Mouse (Mus musculus): Measurements from ENCODE around the gene Ppp1cc.
"Not testable (repeated sequence)": the region's sequence is repeated elsewhere in the genome, so short reads cannot be mapped to it uniquely, and the experiment has no call there.

Ppp1cc gene

DNA sequence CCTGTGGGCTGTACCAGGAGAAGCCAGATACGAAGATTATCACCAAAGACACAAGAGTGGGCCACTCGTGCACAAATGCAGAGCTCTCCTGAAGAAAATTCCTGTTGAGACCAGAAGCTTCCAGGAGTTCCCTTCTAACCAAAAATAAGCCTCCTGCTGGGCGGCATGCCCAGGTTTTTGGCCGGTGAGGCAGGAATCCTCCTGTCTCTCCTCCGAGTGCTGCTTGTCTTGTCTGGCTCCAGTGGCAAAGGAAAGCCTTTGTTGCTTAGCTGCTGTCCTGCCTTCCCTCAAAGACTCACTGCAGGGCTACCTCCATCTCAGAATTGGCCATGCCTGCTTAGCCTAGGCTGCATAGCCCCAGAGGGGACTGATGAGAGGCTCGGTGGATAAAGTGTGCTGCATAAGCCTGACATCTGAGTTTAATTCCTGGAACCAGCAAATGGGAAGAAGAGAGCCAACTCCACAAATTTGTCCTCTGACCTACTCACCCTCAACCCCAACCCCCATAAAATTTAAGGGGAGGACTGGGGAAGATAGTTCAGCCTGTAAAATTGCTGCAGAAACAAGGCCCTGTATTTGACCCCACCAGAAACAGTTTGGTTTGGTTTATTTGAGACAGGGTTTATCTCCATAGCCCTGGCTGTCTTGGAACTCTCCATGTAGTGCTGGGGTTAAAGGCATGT lies 7.3 kb downstream of the Ppp1cc start:
- peak in 1 of 2 experiments; percentile 68 for DNase-seq (ENCODE audit: low spot score in 2 of 2)

DNA sequence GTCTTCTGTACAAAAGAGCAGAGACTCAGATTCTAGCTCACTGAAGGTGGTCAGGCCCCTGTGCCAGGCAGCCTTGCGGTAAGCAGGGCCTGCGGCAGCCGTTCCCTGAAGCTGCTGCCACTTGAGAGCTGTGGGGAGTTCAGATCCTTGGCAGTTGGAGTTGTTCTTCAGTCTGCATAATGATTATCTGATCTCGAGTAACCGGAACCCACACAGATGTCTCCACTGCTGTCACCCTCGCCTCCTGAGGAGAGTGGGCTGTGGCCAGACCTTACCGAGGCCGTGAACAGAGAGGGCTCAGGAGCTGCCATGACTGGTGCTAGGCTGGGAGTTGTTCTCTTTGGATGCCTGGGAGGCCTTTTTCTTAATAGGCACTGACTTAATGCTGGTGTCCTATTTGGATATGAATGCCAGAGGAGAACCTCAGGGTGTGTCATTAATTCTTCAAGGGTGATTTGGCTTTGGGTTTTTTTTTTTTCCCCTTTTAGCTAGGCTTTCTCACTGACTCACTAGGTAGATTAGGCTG lies 8.6 kb downstream of the Ppp1cc start:
- no peak for DNase-seq (ENCODE audit: low spot score in 2 of 2)

DNA sequence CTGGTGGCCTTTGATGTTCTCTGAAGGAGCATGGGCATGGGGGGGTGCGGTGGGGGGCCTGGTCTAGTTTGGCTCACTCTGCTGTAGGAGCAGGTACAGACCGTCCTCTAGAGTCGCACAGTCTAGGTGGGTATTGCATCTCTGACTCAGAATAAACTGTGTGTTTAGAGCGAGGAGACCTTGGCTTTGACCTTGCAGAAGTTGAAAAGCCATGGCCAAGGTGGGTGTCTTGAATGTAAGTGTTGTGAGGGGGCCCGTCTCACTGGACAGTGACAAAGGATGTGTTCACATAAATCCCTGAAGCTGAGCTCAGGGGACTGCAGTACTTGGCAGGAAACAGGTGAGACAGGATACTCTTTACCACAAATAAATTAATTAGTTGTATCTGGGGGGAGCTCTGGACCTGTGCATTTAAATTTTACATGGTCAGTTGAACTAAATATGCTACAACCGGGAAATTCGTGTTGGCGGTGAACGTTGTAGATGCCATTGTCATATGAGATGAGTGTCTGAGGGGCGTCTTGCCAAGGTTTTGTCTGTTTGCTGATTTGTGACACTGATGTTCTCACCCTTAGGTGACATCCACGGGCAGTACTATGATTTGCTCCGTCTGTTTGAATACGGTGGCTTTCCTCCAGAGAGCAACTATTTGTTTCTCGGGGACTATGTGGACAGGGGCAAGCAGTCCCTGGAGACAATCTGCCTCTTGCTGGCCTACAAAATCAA lies 10.4 kb downstream of the Ppp1cc start:
- no peak for DNase-seq (ENCODE audit: low spot score in 2 of 2)

DNA sequence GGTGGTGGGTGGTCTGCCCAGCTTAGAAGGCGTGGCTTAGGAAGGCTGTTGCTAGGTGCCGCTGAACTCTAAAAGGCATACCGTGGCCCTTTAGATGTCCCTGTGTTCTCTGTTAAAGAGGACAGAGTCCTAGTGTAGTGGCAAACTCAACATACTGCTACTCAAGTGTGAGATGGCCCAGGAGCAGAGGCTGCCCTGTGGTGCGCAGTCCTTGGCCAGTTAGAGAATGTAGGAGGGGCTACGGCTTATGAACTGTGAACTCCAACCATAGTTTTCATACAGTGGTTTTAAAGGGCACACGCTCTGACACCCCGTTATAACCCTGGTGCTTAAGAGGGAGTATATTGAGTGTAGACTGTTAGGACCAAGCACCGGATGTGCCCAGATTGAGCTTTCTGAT lies 13.0 kb downstream of the Ppp1cc start:
- no peak for DNase-seq (ENCODE audit: low spot score in 2 of 2)

DNA sequence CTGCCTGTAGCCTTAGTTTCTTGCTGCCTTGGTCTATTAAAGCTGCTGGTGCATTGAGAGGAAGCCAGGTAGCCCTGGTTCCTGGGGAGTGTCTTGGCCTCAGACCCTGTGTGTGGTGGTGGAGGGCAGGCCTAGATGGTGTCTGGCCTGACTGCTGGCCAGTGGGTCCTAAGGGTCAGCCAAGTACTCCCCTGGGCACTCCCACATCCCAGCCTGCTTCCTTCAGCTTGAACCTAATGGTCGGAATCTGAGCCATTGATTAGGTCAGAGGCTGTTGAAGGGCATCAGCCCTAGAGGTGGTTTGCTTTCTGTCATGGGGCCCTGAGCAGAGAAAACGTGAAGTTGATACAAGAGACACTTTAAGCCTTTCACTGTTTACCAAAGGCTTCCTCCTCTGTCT lies 17.3 kb downstream of the Ppp1cc start:
- no peak for DNase-seq (ENCODE audit: low spot score in 2 of 2)

DNA sequence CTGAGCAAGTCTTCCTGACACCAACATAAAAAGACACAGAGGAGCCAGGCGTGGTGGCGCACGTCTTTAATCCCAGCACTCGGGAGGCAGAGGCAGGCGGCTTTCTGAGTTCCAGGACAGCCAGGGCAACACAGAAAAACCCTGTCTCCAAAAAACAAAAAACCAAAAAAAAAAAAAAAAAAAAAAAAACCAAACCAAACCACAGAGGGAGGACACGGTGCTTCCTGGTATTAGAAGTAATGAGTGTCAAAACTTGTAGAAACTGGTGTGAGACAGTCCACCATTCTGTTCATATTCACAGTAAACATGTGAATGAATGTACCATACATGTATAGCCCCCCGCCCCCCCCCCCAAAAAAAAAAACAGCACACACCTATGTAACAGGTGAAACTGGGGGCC lies 17.9 kb downstream of the Ppp1cc start:
- no peak for DNase-seq (ENCODE audit: low spot score in 2 of 2)

DNA sequence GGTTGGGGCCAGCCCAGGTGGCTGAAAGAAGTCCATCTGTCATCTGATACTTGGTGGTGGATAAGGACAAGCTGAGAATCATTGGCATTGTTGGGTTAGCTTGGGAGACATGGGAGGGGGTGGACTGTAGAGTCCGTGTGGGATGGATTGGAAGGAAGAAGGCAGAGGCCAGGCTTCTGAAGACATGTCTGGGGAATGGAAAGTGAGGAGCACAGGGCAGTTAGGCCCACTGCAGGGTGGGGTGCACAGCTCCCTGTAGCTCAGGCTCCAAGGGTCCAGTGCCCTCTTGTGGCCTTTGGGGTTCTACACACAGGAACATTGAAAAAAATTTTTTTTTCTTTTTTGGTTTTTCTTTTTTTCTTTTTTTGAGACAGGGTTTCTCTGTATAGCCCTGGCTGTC lies 18.3 kb downstream of the Ppp1cc start:
- peak in 1 of 2 experiments; percentile 61 for DNase-seq (ENCODE audit: low spot score in 2 of 2)

DNA sequence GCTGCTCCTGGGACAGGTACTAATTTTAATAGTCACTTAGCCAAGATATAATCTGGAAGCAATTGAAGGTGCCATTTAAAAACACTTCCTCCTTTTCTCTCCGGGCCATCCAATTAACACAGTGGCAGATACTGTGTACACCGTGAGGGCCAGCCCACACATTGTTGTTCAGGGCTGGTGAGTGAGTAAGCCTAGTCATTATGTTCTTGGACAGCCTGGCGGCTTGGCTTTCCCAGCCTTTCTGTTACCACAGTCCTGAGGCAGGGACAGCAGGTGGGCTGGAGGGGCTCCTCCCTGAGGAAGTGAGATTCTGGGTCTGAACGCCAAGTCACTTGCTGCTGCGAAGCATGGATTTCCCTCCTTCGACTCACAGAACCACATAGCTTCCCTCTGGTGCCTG lies 21.6 kb downstream of the Ppp1cc start:
- no peak for DNase-seq (ENCODE audit: low spot score in 2 of 2)

DNA sequence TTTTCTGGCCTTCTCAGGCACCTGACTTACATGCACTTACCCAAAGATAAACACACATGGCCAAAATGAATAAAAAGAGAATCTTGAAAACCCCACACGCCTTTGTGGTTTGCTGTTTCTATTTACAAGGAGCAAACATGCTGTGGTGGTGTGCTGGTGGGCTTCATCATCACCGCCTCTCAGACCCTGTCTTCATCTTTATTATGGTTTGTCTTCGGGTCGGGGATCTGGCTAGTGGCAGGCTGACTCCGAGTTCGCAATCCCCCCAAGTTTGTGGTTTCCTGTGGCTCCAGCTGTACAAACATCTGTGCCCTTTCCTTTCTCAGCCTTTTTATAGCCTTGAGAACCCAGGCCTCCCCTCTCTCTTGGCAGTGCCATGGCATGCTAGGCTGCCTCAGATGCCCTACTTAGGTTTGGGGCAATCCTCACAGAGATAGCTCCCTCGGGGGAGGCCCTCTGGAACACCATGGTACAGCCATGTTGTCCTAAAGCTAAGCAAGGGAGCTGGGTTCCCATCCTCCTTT lies 26.3 kb downstream of the Ppp1cc start:
- DNase-seq (ENCODE audit: low spot score in 2 of 2), result no peak

DNA sequence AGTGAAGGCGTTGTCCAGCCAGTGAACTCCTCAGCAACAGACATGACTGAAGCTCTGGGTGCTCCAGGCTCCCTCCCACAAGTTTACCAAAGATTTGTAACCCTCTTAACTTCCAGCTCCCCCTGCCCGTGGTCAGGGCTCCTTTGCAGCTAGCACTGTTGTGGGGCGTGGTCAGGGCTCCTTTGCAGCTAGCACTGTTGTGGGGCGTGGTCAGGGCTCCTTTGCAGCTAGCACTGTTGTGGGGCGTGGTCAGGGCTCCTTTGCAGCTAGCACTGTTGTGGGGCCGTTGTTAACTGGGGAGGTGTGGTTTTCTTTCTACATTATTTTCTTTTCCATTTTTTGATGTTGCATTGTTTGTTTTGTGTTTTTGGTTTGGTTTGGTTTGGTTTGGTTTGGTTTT lies 26.8 kb downstream of the Ppp1cc start:
- not testable (repeated sequence) for DNase-seq (ENCODE audit: low spot score in 2 of 2)

DNA sequence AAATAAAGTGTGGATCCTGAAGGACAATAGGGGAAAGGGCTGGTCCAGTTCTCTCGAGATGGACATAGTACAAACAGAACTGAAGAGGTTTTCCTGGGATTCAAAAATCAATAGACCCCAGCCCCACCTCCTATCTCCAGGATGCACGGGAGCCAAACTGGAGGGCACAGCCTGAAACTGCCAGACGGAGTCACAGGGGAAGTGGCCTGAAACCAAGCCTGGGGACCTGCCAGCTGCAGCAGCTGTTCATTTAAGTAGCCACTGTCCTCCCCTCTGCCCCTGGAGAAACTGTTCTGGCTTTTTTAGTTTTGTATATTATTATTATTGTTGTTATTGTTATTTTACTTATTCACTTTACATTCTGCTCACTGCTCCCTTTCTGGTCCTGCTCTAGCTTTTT lies 31.0 kb downstream of the Ppp1cc start:
- no peak for DNase-seq (ENCODE audit: low spot score in 2 of 2)

DNA sequence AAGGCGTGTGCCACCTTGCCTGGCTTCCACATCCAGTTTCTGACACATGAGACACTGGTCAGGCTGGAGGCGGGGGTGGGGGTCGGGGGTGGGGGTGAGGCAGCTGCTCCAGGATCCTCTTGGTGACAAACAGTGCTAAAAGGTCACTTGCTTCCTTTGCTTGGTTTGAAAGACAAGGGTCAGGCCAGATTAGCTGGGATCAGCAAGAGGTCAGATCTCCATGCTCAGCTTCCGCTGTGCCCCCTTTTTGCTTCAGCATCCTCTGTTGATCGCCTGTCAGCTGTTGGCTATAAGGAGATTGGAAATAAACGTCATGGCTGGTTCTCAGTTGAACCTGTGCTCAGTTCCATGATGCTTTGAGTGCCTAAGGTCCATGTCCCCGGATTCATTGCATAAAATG lies 32.4 kb downstream of the Ppp1cc start:
- DNase-seq (ENCODE audit: low spot score in 2 of 2), result no peak

DNA sequence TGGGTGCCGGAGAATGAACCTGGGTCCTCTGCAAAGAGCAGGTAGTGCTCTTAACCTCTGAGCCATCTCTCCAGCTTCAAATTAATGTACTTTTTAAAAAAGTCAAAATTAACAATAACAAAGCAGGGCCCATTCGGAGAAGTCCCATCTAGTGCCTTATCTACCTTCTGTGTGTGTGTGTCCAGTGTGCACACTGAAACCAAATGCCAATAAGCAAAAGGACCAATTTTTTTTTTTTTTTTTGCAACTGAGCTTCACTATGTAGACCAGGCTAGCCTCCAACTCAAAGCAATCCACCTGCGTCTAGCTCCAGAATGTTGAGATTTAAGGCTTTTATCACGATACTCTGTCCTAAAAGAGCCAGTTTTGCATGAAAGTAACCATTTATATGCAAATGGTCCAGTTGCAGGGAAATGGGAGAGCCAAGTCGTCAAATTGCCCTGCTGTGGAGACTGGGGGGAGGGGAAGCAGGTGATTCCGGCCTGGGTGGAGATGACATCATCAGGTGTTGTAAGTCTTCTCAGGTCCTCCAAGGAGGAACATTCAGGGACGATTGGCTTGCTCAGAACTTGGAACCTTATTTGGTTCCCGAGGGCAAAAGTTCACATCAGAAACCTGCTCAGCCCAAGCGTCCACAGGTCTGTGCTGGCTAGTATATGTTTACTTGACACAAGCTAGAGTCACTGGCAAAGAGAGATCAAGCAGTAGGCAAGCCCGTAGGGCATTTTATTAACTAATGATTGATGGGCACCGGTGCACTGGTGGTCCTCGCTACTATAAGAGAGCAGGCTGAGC lies 33.4 kb downstream of the Ppp1cc start:
- DNase-seq (ENCODE audit: low spot score in 2 of 2), result no peak

DNA sequence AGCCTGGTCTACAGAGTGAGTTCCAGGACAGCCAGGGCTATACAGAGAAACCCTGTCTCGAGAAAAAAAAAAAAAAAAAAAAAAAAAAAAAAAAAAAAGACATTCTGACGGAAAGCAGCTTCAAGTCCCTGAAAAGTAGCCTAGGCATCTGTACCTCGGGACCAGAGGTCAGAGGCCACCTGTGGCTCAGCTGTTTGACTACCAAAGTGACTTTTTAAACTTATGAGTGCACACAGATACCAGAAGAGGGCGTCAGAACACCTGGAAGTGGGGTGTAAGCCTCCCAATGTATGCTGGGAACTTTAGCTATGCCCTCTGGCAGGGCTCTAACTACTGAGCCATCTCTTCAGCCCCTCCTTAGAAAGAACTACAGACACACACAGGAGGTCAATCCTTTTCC lies 34.3 kb downstream of the Ppp1cc start:
- no peak for DNase-seq (ENCODE audit: low spot score in 2 of 2)

DNA sequence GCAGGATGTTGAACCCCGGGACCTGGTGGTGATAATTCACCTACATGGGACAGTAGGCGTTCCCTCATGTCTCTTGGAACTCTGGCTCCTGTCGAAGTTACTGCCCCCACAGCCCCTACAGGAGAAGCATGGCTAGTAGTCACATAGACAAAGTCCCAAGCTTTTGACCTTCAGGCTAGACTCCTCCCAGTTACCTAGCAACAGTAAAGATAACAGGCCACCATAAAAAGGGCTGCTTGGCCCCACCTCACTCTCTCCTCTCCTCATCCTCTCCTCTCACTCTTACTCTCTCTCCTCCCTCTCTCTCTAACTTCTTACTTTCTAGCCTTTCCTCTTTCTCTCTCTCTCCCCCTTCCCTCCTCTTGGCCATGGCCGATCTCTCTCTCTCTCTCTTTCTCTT lies 42.8 kb downstream of the Ppp1cc start:
- DNase-seq (ENCODE audit: low spot score in 2 of 2), result no peak

DNA sequence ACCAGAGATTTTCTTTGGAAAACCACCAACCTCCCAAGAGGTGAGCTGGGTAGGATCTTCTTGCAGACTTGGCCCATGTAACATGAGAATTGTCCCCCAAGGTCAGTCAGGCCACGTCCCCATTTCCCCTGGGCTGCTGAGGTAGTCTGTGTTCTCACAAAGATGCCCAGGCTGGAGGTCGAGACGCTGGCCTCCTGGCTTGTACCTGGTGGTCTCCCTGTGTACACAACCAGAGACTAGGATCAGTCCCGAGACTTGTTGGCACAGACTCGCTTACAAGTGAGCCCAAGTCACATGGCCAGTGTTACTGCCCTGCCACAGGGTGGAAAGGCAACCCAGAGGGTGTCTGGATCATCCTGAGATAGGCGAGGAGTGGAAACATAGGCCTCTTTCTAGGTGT lies 43.8 kb downstream of the Ppp1cc start:
- no peak for DNase-seq (ENCODE audit: low spot score in 2 of 2)

DNA sequence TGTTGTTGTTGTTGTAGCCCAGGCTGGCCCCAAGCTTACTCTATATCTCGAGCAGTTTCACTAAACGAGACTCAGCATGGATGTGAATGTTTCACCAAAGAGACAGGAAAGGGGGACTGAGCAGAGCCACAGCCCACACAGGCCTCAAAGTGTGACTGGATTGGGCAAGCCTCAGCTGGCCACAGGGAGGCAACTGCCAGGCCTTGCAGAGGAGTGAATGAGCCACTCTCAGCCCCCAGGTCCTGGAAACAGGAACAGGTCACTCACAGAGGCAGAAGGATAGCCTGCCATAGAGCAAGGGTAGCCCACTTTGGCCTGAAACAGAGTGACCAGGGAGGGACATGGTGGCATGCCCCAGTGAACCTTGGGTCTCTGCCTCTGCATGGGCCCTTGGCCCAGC lies 46.1 kb downstream of the Ppp1cc start:
- DNase-seq (ENCODE audit: low spot score in 2 of 2), result no peak

DNA sequence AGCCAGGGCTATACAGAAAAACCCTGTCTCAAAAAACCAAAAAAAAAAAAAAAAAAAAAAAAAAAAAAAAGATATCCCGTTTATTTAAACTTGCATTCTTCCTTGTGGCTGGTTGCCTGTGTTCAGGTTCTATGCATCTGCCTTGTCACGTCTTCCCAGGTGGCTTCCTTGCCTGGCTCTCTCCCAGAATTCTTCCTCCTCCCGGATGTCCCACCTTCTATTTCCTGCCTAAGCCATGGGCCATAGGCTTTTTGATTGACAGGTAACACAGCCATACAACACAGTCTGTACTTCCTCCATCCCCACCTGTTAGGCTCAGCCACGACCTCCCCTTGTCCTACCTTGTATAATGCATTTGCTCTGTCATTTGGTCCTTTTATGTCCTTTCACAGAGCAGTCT lies 48.4 kb downstream of the Ppp1cc start, which contains the start of gene Hvcn1:
Hvcn1 (plus strand) TSS at position 330 of the 400 bp plus-strand sequence.
- no peak for DNase-seq (ENCODE audit: low spot score in 2 of 2)

DNA sequence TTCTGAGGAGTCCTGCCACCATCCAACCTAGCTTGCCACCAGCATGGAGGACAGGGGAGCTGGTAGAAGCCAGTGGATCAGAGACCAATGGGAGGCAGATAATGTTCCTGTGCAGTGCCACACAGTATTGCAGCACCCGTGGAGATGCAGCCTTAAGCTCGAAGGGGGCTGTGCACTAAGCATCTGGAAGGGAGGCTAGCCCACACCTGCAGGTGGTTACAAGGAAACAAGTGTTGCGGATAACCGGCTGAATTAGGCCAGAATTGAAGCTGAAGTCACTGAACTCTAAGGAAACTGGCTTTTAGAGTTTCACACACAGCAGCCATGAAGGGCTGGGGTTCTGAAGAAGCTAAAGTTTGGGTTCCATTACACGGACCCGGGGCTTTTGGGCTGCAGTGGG lies 50.8 kb downstream of the Ppp1cc start:
- no peak for DNase-seq (ENCODE audit: low spot score in 2 of 2)

DNA sequence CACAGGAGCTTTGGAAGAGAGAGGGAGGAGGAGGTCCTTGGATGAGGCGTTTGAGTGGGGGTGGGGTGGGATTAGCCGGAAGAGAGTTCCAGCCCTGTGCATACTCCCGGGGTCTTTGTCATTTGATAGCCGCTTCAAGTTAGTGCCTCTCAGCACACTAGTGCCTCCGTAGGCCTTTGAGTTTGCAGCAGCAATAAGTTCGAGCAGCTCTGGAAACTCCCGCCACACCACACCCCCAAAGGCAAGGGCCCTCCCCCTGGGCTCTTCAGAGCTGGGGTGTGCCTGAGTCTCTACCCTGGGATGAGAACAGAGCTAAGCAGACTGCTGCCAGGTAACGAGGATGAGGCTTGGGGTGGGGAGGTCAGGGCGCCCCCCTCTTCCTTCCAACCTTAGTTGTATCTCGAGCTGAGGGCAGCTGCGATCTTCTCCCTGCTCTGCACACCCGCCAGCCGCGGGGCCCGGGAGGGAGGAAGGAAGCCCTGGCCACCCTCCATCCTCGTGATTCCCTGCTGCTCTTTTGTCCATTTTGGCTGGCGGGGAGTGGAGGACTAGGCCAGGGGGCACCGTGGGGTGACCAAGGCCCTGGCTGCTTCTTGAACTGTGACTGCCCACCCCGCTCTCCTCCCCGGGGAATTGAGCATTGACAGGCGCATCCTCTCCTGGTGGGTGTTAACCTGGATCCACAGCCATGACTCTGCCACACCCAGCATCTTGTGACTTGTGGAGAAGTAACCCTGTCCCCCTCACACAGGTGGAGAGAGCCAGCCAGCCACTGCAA lies 51.7 kb downstream of the Ppp1cc start:
- DNase-seq (ENCODE audit: low spot score in 2 of 2), result peak; percentile 40 to 48

DNA sequence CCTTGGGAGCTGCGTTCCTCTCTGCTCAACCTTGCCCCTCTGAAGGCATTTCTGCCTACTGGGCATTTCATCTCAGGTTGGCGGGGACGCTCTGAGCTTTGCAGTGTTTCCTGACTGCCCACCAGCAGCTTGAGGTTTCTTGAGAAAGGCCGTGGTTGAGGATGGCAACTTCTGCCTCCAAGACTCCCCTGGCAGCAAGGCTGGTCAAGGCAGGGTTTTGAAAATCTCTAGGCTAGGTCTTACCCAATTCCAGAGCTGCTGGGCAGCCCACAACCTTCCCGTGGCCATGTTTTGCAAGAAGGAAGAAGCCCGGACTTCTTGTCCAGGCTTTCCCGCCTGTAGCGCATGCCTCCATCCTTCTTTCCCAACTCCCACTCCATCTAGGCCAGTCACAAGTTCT lies 52.8 kb downstream of the Ppp1cc start:
- DNase-seq (ENCODE audit: low spot score in 2 of 2), result no peak

Data from right cerebral cortex, postnatal 10 days (tissue).